Mouse (Mus musculus) kidney, adult 2 months (tissue): ENCODE results near the gene Lyz2. TPM values are rescaled to one million over a fixed set of nuclear protein-coding genes. Genes with fewer than 3 reads are reported as not detected.
"Not testable (repeated sequence)": the region's sequence is repeated elsewhere in the genome, so short reads cannot be mapped to it uniquely, and the experiment has no call there.

Experiments used
- DNase-seq: peaks from one replicate; pipeline ENCODE4 v3.0.0; 2021
- H3K27ac ChIP-seq: fragments of 200-500 bp; 2 replicates; pipeline ENCODE4 v1.5.1; 2012; ENCODE audit warnings: low read depth, low read length, control low read depth, inconsistent platforms; ENCODE audit not compliant: insufficient read depth
- H3K27me3 ChIP-seq: fragments of 200-500 bp; replicated peaks from 2 replicates; pipeline ENCODE4 v1.6.1; 2012; ENCODE audit warnings: mild to moderate bottlenecking, moderate library complexity, low read length, inconsistent platforms; ENCODE audit not compliant: control insufficient read depth, insufficient read depth
- H3K36me3 ChIP-seq: fragments of 200-500 bp; 2 replicates; pipeline ENCODE4 v1.6.1; 2012; ENCODE audit warnings: mild to moderate bottlenecking, moderate library complexity, low read length, inconsistent platforms; ENCODE audit not compliant: control insufficient read depth, insufficient read depth
- H3K4me1 ChIP-seq: fragments of 200-500 bp; 2 replicates; pipeline ENCODE4 v1.6.1; 2011; ENCODE audit warnings: low read length; ENCODE audit not compliant: control insufficient read depth, insufficient read depth
- H3K4me3 ChIP-seq: fragments of 200-500 bp; 2 replicates; pipeline ENCODE4 v1.5.1; 2011; ENCODE audit warnings: mild to moderate bottlenecking, low read depth, low read length, control low read depth; ENCODE audit not compliant: insufficient read depth
- CTCF ChIP-seq: fragments of 200-500 bp; conservative IDR thresholded peaks from 2 replicates; pipeline ENCODE4 v1.5.1; 2011; ENCODE audit warnings: low read depth, mild to moderate bottlenecking, control low read depth, low read length, moderate library complexity, mixed read lengths; ENCODE audit not compliant: insufficient read depth, insufficient read length
- POLR2A ChIP-seq: fragments of 200-500 bp; IDR thresholded peaks from one replicate; pipeline ENCODE4 v1.6.1; 2011; ENCODE audit warnings: low read depth, low read length, control low read depth
- WGBS: fragments of 180-500 bp; shearing (Covaris S2); methylation state at CpG from one replicate; pipeline ENCODE4 v1.1.7; 2018; 5-methylcytosine and 5-hydroxymethylcytosine counted together
- polyA plus RNA-seq: library from polyadenylated mRNA; depleted of rRNA; stranded (reverse); fragments of >200 nt; gene quantifications from 2 replicates; pipeline ENCODE4 v1.2.3, GENCODE M21; 2012

Lyz2 gene
- polyA plus RNA-seq, 1 experiment = 101 TPM

DNA sequence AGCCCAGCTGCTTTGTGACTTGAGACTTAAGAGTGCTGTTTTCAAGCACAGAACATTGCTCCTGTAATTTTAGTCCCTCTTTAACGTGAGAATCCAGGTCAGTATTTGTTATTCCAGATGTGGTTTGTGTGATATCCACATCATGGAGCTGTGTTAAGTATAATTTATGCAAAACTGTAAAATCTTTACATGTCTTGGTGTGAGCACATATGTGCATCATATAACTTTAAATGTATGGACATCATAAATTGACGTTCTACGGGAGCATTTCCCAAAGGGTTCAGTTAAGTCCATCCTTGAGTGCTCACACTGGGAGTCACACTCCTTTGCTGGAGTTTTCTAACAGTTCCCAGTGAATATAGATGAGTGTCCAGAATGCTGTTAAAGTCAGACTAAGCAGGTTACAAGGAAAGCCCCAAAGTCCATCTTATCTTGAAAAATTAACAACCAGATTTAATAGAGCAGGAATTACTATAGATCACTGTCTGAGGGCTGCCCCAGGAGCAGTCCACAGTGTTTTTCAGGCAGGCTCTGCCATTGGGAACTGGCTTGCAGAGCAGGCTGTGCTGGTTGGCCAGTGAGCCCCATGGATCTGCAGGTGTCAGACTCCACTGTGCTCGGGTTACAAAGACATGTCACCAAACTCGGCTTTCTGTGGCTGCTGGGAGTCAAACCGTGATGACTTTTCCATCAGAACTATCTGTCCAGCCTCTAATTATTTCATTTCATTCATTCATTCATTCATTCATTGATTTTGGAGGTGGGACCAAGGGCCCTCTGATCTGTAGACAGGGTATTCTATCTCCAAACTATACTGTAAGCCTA is 8.1 kb upstream of the Lyz2 start:
- TF ChIP-seq POLR2A (no peak), CTCF (no peak)
- no peaks in the 10 kb centered on the region for H3K4me1 ChIP-seq
- 42% methylated on average over 6 of the region's 6 CpGs for WGBS
- H3K4me3 ChIP-seq = no peak overlapping the region
- H3K36me3 ChIP-seq = no peaks in the 10 kb centered on the region
- no peak overlapping the region for H3K27ac ChIP-seq
- no peak for DNase-seq
- H3K27me3 ChIP-seq = no peaks in the 10 kb centered on the region

DNA sequence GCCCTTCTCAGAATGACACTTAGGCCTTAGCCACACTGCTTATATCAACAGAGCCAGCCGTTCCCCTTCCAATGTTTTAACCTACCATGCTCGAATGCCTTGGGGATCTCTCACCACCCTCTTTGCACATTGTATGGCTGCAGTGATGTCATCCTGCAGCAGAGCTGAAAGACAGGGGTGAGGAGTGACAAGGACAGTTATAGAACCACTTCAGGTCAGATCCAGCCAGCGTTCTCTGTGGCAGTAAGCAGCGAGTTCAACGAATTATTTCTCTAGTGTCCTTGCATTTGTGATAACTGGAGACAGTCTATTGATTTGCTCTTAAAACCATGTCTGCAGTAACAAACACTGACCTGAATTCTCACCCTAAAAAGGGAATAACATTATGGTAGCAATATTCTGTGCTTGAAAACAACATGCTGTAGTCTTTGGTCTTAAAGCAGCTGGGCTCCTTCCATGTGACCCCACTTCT is 6.9 kb upstream of the Lyz2 start:
- not testable (repeated sequence) for H3K27ac ChIP-seq, DNase-seq, H3K4me3 ChIP-seq, H3K36me3 ChIP-seq, H3K4me1 ChIP-seq, H3K27me3 ChIP-seq
- 75% methylated on average over 5 of the region's 5 CpGs for WGBS

DNA sequence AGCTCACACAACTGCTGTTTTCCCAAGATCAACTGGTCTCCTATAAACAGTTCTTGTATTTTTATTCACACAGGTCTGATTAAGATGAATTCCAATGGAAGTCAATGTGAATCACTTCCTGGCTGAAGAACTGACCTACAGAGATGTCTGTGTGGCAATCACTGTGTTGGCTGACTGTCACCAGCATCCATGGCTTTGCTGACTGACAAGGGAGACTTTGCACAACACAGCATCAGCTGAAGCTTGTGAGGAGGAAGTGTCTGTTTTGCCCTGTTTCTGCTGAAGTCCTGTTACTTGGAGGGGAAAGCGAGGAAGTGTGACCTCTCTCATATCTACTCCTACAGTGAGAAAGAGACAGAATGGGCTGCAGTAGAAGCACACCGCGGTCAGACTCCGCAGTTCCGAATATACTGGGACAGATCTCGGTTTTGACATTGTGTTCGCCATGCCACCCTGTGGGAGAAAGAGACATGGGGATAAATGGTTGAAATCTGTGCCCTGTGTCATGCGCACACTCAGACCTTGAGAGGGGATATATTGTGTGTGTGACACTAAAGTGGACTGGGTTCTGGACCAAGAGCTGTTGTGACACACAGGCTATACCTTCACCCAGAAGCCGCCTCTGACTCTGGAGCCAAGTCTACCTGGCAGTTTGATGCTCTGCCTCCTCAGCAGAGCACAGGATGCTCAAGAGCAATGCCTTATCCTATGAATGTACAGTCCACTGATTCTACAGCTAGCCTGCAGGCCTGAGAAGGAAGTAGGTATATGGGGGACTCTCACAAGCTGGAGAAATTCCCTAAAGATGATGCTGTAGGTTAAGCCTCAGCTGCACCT is 6.3 kb upstream of the Lyz2 start:
- Histone ChIP-seq H3K27me3 (no peaks in the 10 kb centered on the region), H3K4me1 (no peaks in the 10 kb centered on the region), H3K36me3 (no peaks in the 10 kb centered on the region), H3K27ac (no peak overlapping the region), H3K4me3 (no peak overlapping the region)
- WGBS = 94% methylated on average over 9 of the region's 9 CpGs
- no peak for DNase-seq
- TF ChIP-seq POLR2A = no peak
- no peak for TF ChIP-seq CTCF

DNA sequence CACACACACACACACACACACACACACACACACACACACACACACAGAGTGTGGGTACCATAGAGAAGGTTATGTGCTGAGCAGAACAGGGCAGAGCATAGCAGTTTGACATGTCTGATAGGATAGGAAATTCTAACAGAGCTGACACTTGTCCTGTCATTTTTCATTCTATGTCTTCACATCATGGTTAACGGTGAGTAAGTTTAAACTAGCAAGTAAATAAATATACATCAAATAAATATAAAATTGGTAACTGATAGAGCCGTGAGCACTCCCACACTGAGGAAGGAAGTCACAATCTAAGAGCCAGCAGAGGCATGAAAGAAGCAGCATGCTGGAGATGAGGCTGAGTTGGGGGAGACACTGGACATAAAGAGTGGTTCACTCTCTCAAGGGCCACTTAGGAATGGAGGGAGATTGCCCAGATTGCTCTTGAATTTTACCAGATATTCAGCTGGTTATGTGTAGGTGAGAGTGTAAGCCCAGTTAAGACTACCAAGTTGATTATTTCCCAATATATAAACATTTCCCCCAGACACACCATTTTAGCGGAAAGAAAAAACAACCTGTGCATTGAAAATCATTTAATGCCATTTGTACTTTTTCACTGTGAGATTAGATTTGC is 5.2 kb upstream of the Lyz2 start:
- Histone ChIP-seq H3K36me3 (no peaks in the 10 kb centered on the region), H3K4me1 (no peaks in the 10 kb centered on the region), H3K27me3 (no peaks in the 10 kb centered on the region), H3K27ac (no peak overlapping the region), H3K4me3 (no peak overlapping the region)
- no peak for DNase-seq
- no peak for TF ChIP-seq POLR2A
- no peak for TF ChIP-seq CTCF
- 78% methylated on average over 3 of the region's 3 CpGs for WGBS

DNA sequence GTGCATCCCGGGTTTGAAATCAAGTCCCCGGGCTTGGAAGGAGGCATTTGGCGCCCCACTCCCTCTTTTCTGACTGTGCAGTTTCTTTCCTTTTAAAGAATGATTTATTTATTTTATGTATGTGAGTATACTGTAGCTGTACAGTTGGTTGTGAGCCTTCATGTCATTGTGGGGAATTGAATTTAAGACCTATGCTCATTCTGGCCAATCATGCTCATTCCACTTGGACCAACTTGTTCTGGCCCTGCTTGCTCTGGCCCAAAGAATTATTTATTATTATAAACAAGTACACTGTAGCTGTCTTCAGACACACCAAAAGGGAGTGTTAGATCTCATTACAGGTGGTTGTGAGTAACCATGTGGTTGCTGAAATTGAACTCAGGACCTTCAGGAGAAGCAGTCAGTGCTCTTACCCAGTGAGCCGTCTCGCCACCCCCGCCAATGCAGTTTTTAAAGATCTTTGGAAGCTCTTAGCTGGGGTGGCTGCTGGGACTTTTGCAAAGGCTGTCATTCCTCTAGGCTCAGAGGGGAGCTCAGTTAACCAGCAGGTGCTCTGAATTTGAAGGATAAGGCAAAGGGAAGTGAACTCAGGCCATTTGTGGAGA is 4.3 kb upstream of the Lyz2 start:
- no peak for DNase-seq
- TF ChIP-seq CTCF (no peak), POLR2A (no peak)
- H3K27me3 ChIP-seq = no peaks in the 10 kb centered on the region
- 94% methylated on average over 6 of the region's 6 CpGs for WGBS
- H3K27ac ChIP-seq = no peak overlapping the region
- no peaks in the 10 kb centered on the region for H3K36me3 ChIP-seq
- no peaks in the 10 kb centered on the region for H3K4me1 ChIP-seq
- no peak overlapping the region for H3K4me3 ChIP-seq

DNA sequence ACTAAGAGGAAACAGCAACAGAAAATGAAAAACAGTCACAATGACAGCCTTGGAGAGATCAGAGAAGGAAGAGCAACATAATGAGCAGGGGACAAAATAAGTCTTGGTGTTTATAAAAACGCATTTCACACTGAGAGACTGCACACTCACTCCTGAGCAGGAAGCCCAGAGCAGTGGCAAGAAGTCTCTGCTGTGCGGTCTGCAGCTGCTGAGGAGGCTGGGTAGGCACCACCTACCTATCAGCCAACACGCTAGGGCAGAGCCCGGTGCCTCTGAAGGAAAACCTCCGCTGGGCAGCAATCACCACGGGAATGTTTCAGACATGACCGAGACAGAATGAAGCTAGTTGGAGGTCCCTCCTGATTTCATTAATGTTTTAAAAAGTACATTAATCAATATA is 3.5 kb upstream of the Lyz2 start:
- WGBS = 64% methylated on average over 3 of the region's 7 CpGs
- H3K36me3 ChIP-seq, H3K4me1 ChIP-seq, H3K27me3 ChIP-seq, DNase-seq, H3K4me3 ChIP-seq, H3K27ac ChIP-seq: not testable (repeated sequence)
